Mouse (Mus musculus) right cerebral cortex, postnatal 4 days (tissue): ENCODE measurements around the gene Ptpn6.

Source experiments
- DNase-seq: peaks from one replicate; pipeline ENCODE4 v3.0.0-alpha.2; 2022

Ptpn6 gene

GRCm38 (mm10) chr6:124724472-124724871, 14.0 kb downstream of the Ptpn6 start:
- DNase-seq, result no peak

GRCm38 (mm10) chr6:124723541-124723940, 15.0 kb downstream of the Ptpn6 start:
- no peak for DNase-seq

- no peak for DNase-seq
Measured at GRCm38 (mm10) chr6:124722876-124723473, 15.5 kb downstream of the Ptpn6 start.

GRCm38 (mm10) chr6:124720904-124721303, 17.6 kb downstream of the Ptpn6 start:
- DNase-seq, result no peak

GRCm38 (mm10) chr6:124719354-124719978, 19.0 kb downstream of the Ptpn6 start:
- no peak for DNase-seq

GRCm38 (mm10) chr6:124718703-124719102, 19.8 kb downstream of the Ptpn6 start:
- no peak for DNase-seq

- DNase-seq, result no peak
Measured at GRCm38 (mm10) chr6:124717968-124718367, 20.5 kb downstream of the Ptpn6 start.

- no peak for DNase-seq
Measured at GRCm38 (mm10) chr6:124716864-124717490, 21.5 kb downstream of the Ptpn6 start.

- no peak for DNase-seq
Measured at GRCm38 (mm10) chr6:124712918-124713317, 25.6 kb downstream of the Ptpn6 start.

GRCm38 (mm10) chr6:124711824-124712782, 26.4 kb downstream of the Ptpn6 start, which contains the start of the genes Emg1 and Phb2:
Emg1 (minus strand) TSS chr6:124712178.
Phb2 (plus strand) TSS chr6:124712336.
- peak; percentile 94 for DNase-seq

GRCm38 (mm10) chr6:124708289-124708889, 30.1 kb downstream of the Ptpn6 start:
- no peak for DNase-seq

- no peak for DNase-seq
Measured at GRCm38 (mm10) chr6:124706061-124706627, 32.4 kb downstream of the Ptpn6 start.

- DNase-seq, result no peak
Measured at GRCm38 (mm10) chr6:124704417-124704816, 34.1 kb downstream of the Ptpn6 start.

GRCm38 (mm10) chr6:124703789-124704188, 34.7 kb downstream of the Ptpn6 start:
- DNase-seq, result no peak

- peak; percentile 71 for DNase-seq
Measured at GRCm38 (mm10) chr6:124702784-124703103, 35.8 kb downstream of the Ptpn6 start.

GRCm38 (mm10) chr6:124702102-124702783, 36.3 kb downstream of the Ptpn6 start:
- no peak for DNase-seq

GRCm38 (mm10) chr6:124701338-124701737, 37.2 kb downstream of the Ptpn6 start:
- peak; percentile 32 for DNase-seq

GRCm38 (mm10) chr6:124699962-124700610, 38.4 kb downstream of the Ptpn6 start:
- no peak for DNase-seq

- DNase-seq, result no peak
Measured at GRCm38 (mm10) chr6:124699366-124699765, 39.1 kb downstream of the Ptpn6 start.

- DNase-seq, result no peak
Measured at GRCm38 (mm10) chr6:124698751-124699150, 39.8 kb downstream of the Ptpn6 start.
